Mouse (Mus musculus): ENCODE data around the gene Zfp575.

DNA sequence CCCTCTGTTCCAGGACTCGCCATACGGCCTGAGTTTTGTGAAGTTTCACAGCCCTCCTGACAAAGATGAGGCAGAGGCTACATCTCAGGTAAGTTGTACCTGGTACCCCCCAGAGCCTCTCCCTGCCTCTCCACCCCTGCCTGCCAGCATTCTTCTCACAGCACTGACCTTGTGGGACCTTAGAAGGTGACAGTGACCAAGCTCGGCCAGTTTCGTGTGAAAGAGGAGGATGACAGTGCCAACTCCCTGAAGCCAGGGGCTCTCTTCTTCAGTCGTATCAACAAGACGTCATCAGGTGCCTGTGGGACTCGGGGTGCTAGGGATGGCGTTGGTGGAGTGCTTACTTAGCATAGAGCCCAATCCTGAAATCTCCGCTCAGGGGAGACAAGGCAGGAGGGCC, 21.2 kb downstream of the Zfp575 start:
- TF ChIP-seq CTCF (conservative IDR thresholded peaks at IDR 0.05; ENCODE audit: low read length) (no peak), NANOG (IDR thresholded peaks at IDR 0.05; ENCODE audit: borderline replicate concordance, low read length) (no peak), POU5F1 (IDR thresholded peaks at IDR 0.05; ENCODE audit: borderline replicate concordance, low read length) (no peak)

Measured in E14TG2a.4 (cell line).